Mouse (Mus musculus) left cerebral cortex, adult 2 months (tissue): ENCODE measurements around the gene Adgrl3. TPM values are rescaled to one million over a fixed set of nuclear protein-coding genes. Genes with fewer than 3 reads are reported as not detected.

Experiments
- DNase-seq, 2 experiments: peaks; one replicate each; pipeline ENCODE4 v3.0.0; 2021 to 2022; ENCODE audit warnings: low spot score in 2 of 2, mixed read lengths in 1 of 2; ENCODE audit errors: extremely low spot score in 1 of 2
- H3K27ac ChIP-seq: fragments of 200-600 bp; 2 replicates; pipeline ENCODE4 v1.8.1; 2022
- H3K4me3 ChIP-seq: fragments of 200-600 bp; 2 replicates; pipeline ENCODE4 v1.8.1; 2022
- CTCF ChIP-seq: fragments of 200-600 bp; IDR thresholded peaks from 2 replicates; pipeline ENCODE4 v1.8.1; 2022; ENCODE audit warnings: antibody characterized with exemption, mild to moderate bottlenecking, moderate library complexity
- intact Hi-C: fragments of 180-260 bp; cut with DNase I; formaldehyde crosslinking; loops from one replicate; pipeline ENCODE4 v1.15.1; 2025
- total RNA-seq, 2 experiments: library from RNA; stranded (reverse); gene quantifications; 2 replicates each; pipeline ENCODE4 v1.2.3; 2021

The Adgrl3 gene
- total RNA-seq, 2 experiments from 2014 or later, result 219 to 231 TPM

GRCm38 (mm10) chr5:81593396-81593995 lies 573.6 kb downstream of the Adgrl3 start:
- DNase-seq, result no peak
- H3K4me3 ChIP-seq, result no peak overlapping the region
- TF ChIP-seq CTCF, result no peak
- intact Hi-C loops, result no loop called here
- no peak overlapping the region for H3K27ac ChIP-seq

DNA sequence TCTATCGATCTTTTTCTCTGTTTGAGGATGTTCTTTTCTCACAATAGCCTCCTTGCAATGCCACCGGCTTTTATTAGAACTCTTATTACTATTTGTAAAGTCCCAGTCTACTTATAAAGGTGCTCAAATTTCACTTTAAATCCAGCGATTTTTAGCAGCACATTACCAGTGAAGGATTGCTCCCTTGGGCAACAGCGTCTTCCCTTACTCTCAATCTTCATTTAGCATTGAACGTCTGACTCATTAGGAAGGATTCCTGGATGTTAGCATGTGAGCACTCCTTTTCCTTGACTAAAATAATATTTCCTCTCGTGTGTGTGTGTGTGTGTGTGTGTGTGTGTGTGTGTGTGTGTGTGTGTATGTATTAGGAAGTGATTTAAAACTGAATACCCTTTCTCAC lies 578.1 kb downstream of the Adgrl3 start:
- DNase-seq, result no peak
- Histone ChIP-seq H3K4me3 (no peak overlapping the region), H3K27ac (no peak overlapping the region)
- no peak for TF ChIP-seq CTCF
- intact Hi-C loops, result no loop called here

DNA sequence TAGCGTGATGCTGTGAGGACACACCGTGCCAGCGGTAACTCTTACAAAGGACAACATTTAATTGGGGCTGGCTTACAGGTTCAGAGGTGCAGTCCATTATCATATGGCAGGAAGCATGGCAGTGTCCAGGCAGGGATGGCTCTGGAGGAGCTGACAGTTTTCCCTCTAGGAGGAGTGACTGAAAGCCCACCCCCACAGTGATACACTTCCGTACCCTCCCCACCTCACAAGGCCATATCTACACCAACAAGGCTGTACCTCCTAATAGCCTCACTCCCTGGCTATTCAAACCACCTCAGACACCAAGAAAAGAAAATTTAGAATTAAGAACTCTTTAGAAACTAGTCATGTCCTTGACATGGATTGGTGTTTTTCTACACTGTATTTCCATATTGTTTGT lies 583.0 kb downstream of the Adgrl3 start:
- intact Hi-C loops, result no loop called here
- Histone ChIP-seq H3K27ac (no peak overlapping the region), H3K4me3 (no peak overlapping the region)
- no peak for TF ChIP-seq CTCF
- no peak for DNase-seq

GRCm38 (mm10) chr5:81605646-81606045 lies 585.7 kb downstream of the Adgrl3 start:
- no peak for DNase-seq
- H3K4me3 ChIP-seq, result no peak overlapping the region
- intact Hi-C loops, result no loop called here
- H3K27ac ChIP-seq, result no peak overlapping the region
- TF ChIP-seq CTCF, result no peak

GRCm38 (mm10) chr5:81610223-81610622 lies 590.3 kb downstream of the Adgrl3 start:
- no peak overlapping the region for H3K27ac ChIP-seq
- DNase-seq, result no peak
- no peak overlapping the region for H3K4me3 ChIP-seq
- TF ChIP-seq CTCF, result no peak
- intact Hi-C loops, result no loop called here

- no peak overlapping the region for H3K27ac ChIP-seq
- H3K4me3 ChIP-seq, result no peak overlapping the region
- intact Hi-C loops, result no loop called here
- no peak for DNase-seq
- no peak for TF ChIP-seq CTCF
Measured at GRCm38 (mm10) chr5:81614674-81615073, 594.7 kb downstream of the Adgrl3 start.

DNA sequence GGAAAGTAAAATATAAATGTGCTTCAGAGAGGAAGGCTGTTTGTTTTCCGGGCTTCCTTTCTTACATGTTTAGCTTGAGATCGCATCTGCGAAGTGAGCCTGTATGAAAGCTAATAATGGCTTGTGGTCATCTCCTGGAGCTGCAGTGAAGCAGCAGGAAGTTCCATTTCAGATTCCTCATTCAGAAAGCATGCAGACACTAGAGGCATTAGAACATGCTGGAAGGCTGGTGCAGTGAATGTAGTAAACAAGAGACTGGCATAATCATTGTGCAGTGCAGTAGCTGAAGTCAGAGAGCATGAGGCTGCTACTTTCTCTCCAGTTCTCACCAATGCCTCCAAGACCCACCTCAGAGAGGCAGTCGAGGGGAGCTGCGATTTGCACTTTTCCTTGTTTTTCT lies 601.2 kb downstream of the Adgrl3 start:
- no peak for TF ChIP-seq CTCF
- Histone ChIP-seq H3K4me3 (no peak overlapping the region), H3K27ac (no peak overlapping the region)
- intact Hi-C loops, result no loop called here
- no peak for DNase-seq

- TF ChIP-seq CTCF, result no peak; the same call in 1 of the 2 replicates
- Histone ChIP-seq H3K4me3 (no peak overlapping the region), H3K27ac (no peak overlapping the region)
- intact Hi-C loops, result no loop called here
- DNase-seq, result no peak
Measured at GRCm38 (mm10) chr5:81621715-81622114, 601.8 kb downstream of the Adgrl3 start.

DNA sequence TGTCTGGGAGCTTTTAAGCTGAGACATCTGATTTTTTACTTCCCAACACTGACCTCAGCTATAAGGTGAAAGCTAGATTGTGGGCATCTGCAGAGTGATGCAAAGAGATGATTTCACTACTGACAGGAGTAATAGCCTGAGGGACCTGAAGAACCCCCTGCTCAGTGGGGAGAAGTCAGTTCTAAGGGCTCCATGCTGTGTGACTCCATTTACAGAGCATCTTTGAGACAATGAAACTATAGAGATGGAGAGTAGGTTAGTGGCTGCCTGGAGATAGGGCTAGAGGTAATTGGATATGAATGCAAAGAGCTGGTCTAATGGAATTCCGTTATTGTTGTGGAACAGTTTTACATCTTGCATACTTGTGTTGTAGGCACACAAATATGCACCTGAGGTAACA lies 603.9 kb downstream of the Adgrl3 start:
- no peak for TF ChIP-seq CTCF
- DNase-seq, result no peak
- no peak overlapping the region for H3K4me3 ChIP-seq
- no peak overlapping the region for H3K27ac ChIP-seq
- intact Hi-C loops, result no loop called here

DNA sequence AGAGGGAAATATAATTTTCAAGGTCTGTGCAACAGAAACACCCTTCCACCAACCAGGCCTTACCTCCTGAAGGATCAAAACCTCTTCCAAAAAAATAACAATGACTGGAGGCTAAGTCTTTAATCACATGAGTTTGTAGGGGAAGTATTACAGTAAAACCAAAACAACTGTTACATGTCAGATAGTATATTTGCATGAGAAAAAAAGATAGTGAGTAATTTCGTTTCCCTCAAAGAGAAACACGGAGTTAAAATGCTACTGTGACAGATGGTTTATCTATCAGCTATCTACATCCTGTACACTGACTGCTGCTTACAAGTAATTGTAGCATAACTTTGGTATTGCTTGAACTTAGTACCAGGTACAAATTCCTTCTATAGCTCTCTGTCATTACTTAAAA lies 616.2 kb downstream of the Adgrl3 start:
- intact Hi-C loops, result loop anchor here (5.0 kb wide), 1 partner anchor 114 kb away; no protein-coding TSS in a partner anchor

GRCm38 (mm10) chr5:81638422-81638821 lies 618.5 kb downstream of the Adgrl3 start:
- no peak for DNase-seq
- intact Hi-C loops, result loop anchor here (5.0 kb wide), 1 partner anchor 116 kb away; no protein-coding TSS in a partner anchor
- no peak overlapping the region for H3K27ac ChIP-seq
- no peak overlapping the region for H3K4me3 ChIP-seq
- no peak for TF ChIP-seq CTCF

More for the DNA sequence above, 616.2 kb downstream of the Adgrl3 start:
- H3K27ac ChIP-seq, result no peak overlapping the region
- DNase-seq, result no peak
- no peak overlapping the region for H3K4me3 ChIP-seq
- TF ChIP-seq CTCF, result no peak

GRCm38 (mm10) chr5:81640118-81640517 lies 620.2 kb downstream of the Adgrl3 start:
- Histone ChIP-seq H3K27ac (no peak overlapping the region), H3K4me3 (no peak overlapping the region)
- TF ChIP-seq CTCF, result no peak; the same call in 1 of the 2 replicates
- no peak for DNase-seq
- intact Hi-C loops, result no loop called here

- Histone ChIP-seq H3K4me3 (no peak overlapping the region), H3K27ac (no peak overlapping the region)
- TF ChIP-seq CTCF, result no peak
- no peak for DNase-seq
- intact Hi-C loops, result no loop called here
Measured at GRCm38 (mm10) chr5:81645557-81645956, 625.6 kb downstream of the Adgrl3 start.

- intact Hi-C loops, result no loop called here
- Histone ChIP-seq H3K27ac (no peak overlapping the region), H3K4me3 (no peak overlapping the region)
- no peak for DNase-seq
- TF ChIP-seq CTCF, result no peak
Measured at GRCm38 (mm10) chr5:81653941-81654340, 634.0 kb downstream of the Adgrl3 start.
